Mouse (Mus musculus): ENCODE data around the gene Alg3. TPM values are rescaled to one million over a fixed set of nuclear protein-coding genes. Genes with fewer than 3 reads are reported as not detected.

Alg3 gene
- 10 to 100 TPM; 11.9 to 13.2 TPM for total RNA-seq (2021)

DNA sequence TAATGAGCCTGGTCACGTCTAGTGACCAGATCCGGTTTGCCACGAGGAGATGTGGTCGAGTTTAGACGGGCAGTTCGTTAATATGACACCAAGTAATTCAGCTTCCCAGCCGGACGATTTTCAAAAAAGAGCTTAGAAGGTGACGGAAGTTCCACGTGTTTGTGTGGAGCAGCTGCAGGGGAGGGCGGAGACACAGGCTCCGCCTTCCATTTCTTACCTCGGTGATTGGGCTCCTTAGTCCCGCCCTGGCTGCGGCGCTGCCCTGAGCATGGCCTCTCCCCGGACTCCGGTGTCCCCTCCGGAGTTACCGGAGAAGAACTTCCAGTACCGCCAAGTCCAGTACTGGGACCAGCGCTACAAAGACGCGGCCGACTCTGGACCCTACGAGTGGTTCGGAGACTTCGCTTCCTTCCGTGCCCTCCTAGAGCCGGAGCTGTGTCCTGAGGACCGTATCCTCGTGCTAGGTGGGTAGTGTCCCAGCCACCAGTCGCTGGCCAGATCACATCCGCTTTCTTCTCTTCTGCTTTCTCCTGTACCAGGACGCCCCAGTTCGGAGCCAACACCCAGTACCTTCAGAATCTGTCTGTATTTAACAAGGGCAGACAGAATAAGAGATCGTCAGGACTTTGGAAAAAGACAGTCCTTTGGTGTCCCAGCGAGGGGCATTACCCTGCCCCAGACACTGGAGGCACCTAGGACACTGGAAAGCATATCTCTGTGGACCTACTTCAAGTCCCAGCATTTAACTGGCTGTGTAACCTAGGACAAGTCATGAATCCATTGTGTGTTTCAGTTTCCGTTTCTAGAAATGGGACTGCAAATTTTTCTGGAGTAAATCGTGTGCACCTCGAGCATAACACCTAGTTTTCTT is at the start of gene Alg3, which contains the start of the genes Eef1akmt4 and Gm49333:
TSS of gene Alg3 (minus strand) at position 379 of the 871 bp plus-strand sequence.
TSS of gene Eef1akmt4 (plus strand) at position 237 of the 871 bp plus-strand sequence.
TSS of gene Gm49333 (plus strand) at position 254 of the 871 bp plus-strand sequence.
- DNase-seq = peak; percentile 75 to 77

DNA sequence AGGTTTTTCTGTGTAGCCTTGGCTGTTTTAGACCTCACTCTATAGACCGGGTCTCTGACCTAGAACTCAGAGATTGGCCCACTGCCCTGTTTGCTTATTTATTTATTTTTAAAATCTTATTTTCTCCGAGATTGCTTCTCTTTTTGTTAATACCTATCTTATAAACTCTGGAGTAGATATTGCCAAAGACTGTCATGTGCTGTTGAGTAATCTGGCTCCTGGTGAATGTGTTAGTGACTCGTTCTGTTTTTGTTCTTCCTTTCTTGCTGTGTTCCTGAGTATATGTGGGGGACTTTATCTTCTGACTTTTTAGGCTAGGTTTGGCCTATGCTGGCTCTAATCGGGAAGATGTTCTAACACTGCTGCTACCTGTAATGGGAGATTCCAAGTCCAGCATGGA is 46.1 kb upstream of the Alg3 start:
- no peak for DNase-seq

DNA sequence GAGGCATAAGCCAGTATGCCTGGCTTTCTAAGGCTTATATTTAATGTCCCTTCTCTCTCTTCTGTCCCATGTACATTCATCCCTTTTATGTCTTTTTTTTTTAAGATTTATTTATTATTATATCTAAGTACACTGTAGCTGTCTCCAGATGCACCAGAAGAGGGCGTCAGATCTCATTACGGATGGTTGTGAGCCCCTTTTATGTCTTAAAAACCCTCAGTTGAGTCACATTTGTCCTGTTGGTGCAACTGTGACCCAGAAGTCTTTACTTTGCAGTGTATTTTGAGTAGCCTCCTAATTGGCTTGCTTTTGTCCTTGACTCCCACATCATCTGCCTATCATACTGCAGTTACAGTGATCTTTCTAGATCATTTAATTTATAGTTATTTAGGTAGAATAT is 41.8 kb upstream of the Alg3 start:
- no peak for DNase-seq

DNA sequence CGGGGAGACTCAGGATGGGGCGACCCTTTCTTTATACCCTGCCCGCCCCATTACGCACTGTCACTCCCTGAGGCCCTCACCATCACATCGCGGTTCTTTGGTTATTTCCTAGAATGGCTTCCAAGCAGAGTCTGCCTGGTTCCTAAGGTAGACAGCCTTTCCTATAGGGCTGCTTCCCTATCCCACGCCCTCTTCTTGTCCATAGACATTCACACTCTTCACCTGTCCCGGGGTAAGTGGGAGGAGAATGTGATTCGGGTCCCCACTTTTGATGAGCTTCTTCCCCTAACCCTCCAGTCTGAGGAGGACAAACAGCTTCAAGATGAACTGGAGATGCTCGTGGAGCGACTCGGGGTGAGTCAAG is 40.4 kb upstream of the Alg3 start:
- no peak for DNase-seq

DNA sequence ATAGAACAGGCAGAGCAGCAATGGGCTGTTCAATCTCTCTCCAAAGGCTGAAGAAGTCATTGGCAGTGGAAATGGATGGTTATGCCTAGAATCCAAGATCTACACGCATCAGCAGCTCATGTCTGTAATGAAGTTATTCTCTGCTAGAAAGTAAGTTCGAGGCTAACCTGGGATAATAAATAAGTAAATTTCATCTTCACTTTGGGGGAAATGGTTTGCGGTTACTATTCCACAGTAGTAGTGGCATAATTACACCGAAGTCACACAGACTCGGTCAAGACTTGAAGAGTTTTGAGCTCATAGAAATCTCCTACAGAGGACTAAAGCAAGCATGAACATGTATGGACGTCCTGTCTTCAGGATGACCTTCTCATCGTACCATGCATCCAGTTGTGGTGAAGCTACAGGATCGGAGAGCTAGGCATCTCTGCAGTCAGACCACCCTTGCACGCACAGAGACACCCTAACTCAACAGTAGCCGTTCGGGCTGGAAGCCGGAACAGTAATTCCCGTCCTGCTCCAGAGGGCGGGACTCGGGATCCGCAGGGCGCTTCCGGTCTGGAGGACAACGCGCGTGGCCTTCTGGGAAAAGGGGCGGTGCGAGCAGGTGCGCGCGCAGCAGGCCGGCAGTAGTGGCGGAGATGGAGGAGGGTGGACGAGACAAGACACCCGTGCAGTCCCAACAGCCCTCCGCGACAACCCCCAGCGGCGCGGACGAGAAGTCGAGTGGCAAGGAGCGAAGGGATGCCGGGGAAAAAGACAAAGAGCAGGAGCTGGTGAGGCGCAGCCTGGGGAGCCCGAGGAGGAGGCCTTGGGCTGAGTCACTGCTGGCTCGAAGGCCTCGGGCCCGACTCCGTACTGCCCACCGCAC is 39.8 kb upstream of the Alg3 start, which contains the start of gene Psmd2:
TSS of gene Psmd2 (plus strand) at position 577 of the 871 bp plus-strand sequence.
- peak; percentile 95 to 97 for DNase-seq

DNA sequence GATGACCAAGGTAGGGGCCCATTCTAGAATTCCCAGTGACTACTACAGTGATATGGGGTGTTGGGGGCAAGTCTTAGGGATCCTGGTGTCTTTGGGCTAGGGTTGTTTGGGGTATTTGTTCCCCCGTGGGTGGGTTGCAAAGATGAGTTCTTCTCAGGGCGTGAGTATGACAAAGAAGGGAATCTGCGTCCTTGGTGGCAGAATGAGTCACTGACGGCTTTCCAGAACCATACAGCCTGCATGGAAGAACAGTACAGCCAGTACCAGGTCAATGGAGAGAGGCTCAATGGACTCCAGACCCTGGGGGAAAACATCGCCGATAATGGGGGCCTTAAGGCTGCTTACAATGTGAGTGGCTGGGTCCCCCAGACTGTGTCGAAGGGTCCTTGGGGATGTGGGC is 32.4 kb upstream of the Alg3 start:
- DNase-seq = no peak

DNA sequence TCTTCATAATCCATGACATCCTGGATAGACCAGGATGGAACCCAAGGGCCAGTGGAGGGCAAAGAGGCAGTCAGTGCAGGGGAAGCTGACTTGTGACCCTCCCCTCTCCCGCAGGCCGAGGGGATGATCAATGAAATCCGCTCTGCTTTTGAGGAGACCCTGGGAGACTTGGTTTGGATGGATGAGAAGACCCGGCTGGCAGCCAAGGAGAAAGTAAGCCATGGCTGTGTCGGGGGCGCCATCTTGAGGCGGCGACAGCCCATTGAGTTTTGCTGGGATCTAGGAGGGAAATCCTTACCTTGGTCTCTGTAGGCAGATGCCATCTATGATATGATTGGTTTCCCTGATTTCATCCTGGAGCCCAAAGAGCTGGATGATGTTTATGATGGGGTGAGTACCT is 30.6 kb upstream of the Alg3 start:
- peak; percentile 77 to 78 for DNase-seq

DNA sequence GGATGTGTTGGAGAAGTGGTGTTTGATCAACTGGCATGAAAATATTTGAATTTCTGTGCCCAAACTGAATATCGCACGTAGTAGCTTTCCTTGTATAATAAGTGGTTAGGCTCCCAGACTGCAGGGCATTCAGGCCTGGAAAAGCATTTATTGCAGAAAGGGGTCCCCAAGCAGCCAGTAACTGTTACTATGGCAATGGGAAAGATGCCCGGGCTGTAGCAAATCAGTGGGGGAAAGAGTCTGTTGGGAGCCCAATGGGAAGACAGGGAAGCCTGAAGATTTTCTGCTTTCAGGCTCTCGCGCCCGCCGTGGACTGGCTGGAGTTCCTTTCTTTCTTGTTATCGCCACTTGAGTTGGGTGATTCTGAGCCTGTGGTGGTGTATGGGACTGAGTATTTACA is 26.8 kb upstream of the Alg3 start:
- peak; percentile 66 to 70 for DNase-seq

DNA sequence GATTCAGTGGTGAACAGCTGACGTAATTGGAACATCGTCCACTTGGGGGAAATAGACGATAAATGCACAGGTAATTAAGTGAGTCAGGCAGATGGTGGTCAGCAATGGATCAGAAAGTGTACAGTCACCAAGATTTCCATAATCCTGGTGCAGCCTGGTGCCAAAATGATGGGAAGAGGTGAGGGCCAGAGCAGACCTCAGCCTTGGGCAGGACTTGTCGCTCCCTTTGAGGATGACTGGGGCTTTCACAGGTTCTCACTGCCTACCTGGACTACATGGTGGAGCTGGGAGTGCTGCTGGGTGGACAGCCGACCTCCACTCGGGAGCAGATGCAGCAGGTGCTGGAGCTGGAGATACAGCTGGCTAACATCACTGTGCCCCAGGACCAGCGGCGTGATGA is 25.9 kb upstream of the Alg3 start:
- no peak for DNase-seq

DNA sequence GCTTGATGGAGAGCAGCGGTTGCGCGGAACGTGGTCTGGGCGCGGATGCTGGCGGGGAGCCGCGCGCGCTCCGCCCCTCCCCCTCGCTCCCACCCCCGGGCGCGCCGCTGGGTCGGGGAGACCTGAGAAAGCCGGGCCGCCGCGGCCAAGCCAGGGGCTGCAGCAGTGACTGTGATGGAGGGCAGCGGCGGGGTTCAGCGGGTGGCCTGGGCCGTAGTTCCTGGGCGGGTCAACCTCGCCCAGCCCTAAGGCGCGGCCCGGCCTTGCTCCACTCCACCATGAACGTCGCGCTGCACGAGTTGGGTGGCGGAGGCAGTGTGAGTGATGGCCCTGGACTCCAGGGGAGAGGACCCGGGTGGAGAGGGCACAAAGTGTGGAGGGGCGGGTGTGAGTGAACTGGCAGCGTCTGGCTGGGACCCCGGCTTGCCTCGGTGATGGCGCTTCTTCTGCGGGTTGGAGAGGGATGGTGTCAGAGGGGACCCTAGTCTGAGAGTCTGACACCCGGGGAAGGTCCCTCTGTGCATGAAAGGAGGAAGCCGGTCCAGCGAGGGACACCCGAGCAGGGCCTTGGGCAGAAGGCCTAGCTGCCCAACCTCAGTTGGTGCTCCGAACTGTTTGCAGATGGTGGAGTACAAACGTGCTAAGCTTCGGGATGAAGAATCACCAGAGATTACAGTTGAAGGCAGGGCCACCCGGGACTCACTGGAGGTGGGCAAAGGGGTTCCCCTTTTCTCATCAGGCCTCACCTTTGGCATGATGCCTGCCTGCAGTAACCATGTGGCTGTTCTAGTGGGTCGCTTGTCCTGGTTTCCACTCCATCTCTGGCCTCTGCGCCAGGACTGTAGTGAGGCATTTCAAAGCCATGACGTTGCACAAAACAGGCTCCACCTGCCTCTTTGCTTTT is 18.4 kb upstream of the Alg3 start, which contains the start of gene Ece2:
TSS of gene Ece2 (plus strand) at position 98 of the 904 bp plus-strand sequence.
- DNase-seq = peak; percentile 21 to 23

DNA sequence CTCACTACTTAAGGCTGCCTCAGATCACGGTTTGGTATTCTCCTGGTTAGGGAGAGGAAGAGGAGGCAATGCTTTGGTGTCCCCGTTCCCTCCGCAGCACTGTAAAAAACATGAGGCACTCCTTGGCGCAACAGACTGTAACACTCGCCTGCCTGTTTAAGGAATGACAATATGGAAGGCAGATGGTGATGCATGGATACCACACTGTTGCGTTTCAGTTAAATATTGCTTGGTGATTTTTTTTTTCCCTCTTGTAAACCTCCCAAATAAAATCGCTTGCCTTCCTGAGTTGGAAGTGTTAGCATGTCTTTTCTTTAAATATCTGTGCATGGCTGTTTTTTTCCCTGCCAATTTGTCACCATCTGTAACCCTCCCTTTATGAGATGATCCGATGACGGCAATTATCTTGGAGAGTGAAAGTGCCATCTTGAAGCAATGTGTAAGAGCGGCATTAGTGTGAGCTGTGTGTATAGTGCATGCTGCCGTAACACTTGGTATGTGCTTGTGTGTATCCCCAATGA is 17.4 kb upstream of the Alg3 start:
- DNase-seq = peak; percentile 19 to 24

DNA sequence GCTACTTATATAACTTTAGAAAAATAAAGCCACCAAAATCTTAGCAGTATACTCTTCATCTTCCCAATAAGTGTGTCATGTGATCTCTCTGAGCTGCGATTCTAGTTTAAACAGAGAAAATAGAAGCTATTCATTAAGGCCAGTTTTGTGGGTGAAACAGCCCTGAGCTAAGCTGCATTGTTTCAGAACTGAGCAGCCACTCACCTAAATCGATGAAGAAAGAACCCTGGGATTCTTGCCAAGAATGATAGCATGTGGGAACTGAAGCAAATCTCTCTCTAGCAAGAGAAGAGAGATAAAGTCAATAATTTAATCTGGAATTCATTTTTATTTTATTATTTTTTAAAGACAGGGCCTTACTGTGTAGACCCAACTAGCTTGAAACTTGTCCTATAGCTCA is 11.7 kb upstream of the Alg3 start:
- DNase-seq = no peak

DNA sequence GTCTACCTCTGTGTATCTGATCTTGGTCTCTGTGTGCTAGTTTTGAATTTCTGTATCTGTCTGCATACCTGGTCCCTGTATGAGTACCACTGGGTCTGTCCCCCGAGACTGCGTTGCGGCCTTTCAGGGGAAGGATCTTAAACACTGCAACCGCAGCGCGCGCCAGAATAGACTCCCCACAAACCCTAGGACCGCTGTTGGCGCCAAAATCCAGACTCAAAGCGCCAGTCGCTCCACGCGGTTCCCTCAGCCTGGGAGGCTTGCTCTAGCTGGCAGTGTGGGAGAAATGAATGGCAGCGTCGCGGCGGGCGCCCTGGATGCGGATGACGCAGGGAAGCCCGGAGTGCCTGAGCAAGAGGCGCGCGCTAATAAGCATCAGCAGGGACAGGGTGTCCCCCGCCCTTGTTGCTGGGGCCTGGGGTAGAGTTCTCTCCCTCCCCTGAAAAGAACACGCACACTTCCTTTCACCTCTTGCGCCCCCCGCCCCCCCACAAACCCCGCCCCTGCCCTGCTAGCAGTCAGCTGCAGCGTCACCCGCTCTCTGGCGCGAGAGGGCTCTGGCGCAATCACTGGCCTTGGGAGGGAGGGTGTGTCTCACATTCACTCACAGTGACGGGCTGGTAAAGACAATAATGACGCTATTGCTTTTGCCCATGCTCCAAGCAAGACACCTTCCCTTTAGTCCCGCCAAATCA is 10.6 kb upstream of the Alg3 start:
- DNase-seq = peak; percentile 55 to 69

DNA sequence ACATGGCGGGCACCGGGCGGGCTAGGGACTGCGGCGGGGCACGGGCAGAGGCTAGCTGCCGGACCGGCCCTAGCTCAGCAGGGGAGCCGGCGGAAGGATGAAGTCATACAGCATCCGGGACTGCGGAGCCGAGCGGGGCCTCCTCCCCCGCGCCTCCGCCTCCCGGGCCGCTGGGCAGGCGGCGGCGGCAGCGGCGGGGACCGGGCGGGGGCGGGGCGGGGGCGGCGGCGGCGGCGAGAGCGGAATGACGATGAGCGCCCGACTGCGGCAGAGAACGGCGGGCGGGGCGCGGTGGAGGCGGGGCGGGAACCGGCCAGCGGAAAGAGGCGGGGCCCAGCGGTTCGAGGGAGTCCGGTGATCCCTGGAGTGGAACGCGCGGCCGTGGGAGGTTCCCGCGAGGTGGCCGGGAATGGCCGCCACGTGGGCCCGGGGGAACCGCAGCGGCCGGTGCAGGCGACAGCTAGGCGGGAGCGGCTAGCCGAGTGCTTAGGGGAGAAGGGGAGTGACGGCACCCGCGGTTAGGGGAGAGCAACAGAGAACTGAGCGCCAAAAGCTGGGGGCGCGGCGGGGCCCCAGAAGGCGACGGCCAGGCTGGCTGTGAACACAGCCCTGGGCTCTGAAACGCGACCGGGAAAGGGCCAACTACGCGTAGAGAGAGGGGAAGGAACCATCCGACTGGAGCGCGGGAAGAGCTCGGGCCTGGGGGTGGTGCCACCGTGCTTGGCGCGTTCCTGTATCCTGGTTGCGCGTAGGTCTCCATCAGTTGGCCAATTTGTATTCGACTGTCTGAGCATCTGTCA is 9.9 kb upstream of the Alg3 start, which contains the start of gene Camk2n2:
TSS of gene Camk2n2 (minus strand) at position 97 of the 800 bp plus-strand sequence.
- peak in 1 of 2 experiments; percentile 45 for DNase-seq

DNA sequence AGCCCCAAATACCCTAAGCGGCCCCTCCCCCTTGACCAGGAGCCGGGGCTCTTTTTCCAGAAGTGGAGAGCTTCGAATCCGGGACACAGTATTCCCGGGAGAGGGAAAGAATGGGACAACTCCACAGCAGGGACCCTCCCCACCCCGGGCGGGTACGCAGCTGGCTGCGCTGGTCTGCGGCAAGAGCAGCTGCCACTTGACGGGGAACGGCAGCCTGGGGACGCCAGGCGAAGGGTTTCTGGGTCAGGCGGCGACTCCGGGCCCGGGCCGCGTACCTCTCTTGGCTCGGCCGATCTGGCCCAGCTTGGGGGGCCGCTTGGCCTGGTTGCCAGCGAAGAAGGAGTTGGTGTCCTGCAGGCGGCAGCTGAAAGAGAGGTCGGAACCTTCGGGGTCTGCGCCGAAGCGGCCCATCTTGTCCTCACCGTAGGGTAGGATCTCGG is 9.2 kb upstream of the Alg3 start:
- no peak for DNase-seq

DNA sequence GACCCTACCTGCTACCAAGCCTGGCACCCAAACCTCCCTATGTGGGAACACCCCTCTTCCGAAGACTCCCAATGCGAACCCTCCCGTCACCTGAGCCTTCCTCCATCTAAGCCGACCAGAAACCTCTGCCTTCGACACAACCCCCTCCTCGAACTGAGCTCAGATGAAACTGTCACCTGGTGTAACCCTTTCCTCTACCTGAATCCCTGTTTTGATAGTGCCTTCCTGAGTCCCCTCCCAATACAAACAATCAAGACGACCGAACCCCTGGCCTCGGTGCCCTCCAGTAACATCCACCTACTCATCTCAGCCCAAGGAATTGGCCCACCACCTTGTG is 8.8 kb upstream of the Alg3 start:
- no peak for DNase-seq

DNA sequence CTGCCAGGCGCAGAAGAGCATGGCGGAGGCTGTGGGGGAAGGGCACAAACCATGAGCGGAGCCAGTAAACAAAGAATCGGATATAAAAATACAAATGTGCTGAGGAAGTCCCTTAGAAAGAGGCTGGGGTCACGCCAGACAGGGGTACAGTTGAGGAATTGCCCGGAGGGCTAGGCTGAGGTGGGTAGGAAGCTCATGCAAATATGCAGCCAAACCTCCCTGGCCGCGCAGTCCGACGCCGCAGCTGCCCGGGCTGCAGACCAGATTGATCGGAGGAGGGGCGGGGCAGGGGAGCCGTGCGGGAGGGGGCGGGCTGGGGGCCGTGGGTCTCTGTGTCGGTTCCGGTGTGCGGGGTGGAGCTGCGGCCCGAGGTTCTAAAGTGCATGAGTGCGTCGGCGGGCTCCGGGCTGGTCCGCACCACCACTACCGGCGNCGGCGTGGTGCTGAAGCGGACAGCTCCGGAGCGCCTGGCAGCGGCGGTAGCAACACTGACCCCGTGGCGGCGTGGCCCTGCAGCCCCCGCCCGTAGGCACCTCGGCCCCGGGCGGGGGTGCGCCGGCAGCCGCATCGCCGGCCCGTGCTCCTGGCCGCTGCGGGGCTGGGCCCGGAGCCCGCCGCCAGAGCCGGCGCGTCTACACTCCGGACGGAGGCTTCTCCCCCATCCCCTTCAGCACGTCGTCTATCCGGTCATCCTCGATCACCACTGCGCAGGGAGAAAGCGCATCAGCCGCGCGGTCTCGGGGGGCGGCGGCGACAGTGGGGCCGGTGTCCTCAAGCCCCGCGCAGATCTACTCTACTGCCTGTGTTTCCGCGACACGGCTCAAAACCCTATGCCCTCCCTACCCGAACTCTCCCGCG is 8.2 kb upstream of the Alg3 start:
- DNase-seq = no peak

DNA sequence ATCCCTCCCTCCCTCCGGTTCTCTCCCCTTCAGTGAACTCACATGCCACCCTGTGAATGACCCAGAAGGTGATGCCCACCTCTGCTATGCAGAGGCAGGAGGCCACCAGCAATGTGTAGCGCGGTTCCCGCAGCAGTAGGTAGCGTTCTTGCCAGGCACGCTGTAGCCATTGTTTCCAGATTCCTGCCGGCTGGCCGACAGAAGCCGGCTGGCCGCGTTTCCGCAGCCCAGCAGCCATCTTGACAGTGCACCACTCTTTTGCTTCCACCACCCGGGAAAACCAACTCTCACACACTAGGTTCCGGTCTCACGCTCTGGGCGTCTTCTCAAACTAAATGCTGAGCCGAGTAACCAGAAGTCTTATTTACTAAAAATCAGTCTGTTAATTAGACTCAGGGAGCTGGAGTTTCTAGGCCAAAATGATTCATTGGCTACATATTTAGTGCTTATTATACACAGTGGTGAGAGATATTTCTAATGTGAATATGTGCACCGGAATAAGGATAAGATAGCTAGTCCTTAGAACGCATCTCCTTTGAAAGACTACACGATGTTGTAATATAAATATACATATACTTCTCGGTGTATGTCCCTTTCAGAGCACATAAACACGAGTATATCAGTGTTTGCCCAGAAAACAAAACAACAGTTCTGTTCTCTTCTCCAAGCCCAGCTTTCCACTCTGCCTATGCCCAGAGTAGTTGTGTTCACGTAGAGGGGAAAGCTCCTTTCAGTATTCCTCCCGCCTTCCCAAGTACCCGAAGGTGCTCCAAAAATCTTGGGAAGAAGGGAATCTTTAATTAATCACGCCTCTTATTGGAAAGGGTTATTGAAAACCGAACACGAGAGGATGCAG is 806 bp downstream of the Alg3 start:
- peak; percentile 76 to 78 for DNase-seq

All from layer of hippocampus, postnatal 36 days (tissue).